Mouse (Mus musculus) hindbrain, embryonic 15.5 days (tissue): Measurements from ENCODE around the gene D10Jhu81e. TPM values are rescaled to one million over a fixed set of nuclear protein-coding genes. Genes with fewer than 3 reads are reported as not detected.
A peak's percentile ranks its signal among the peaks of the same experiment; 100 is the strongest.

Experiments used
- ATAC-seq: fragments of 200-750 bp; cut with Nextera tagmentation; 2 replicates; pipeline ENCODE4 v1.8.0; 2017; ENCODE audit warnings: low read depth, moderate number of reproducible peaks, moderate TSS enrichment; ENCODE audit not compliant: low FRiP score
- H3K27ac ChIP-seq: fragments of 300-500 bp; sonication (generic); replicated peaks from 2 replicates; pipeline ENCODE4 v1.5.1; 2015; ENCODE audit warnings: mild to moderate bottlenecking, inconsistent platforms
- H3K27me3 ChIP-seq: fragments of 300-500 bp; sonication (generic); 2 replicates; pipeline ENCODE4 v1.6.1; 2015; ENCODE audit warnings: control low read depth, inconsistent platforms
- H3K36me3 ChIP-seq: fragments of 300-500 bp; sonication (generic); 2 replicates; pipeline ENCODE4 v1.6.1; 2015; ENCODE audit warnings: control low read depth, inconsistent platforms
- H3K4me1 ChIP-seq: fragments of 300-500 bp; sonication (generic); replicated peaks from 2 replicates; pipeline ENCODE4 v1.6.1; 2015; ENCODE audit warnings: control low read depth, inconsistent platforms
- H3K4me2 ChIP-seq: fragments of 300-500 bp; sonication (generic); 2 replicates; pipeline ENCODE4 v1.6.1; 2015; ENCODE audit warnings: moderate library complexity, mild to moderate bottlenecking, inconsistent platforms
- H3K4me3 ChIP-seq: fragments of 300-500 bp; sonication (generic); 2 replicates; pipeline ENCODE4 v1.5.1; 2015; ENCODE audit warnings: mild to moderate bottlenecking, inconsistent platforms
- H3K9ac ChIP-seq: fragments of 300-500 bp; sonication (generic); 2 replicates; pipeline ENCODE4 v1.6.1; 2015; ENCODE audit warnings: inconsistent platforms
- H3K9me3 ChIP-seq: fragments of 300-500 bp; sonication (generic); 2 replicates; pipeline ENCODE4 v1.6.1; 2016; ENCODE audit warnings: control low read depth, inconsistent platforms
- WGBS: fragments of 180-500 bp; shearing (Covaris S2); methylation state at CpG from one replicate; pipeline ENCODE4 v1.1.7; 2015; 5-methylcytosine and 5-hydroxymethylcytosine counted together
- polyA plus RNA-seq: library from polyadenylated mRNA; unstranded; fragments of >200 nt; fragmentation: Nextera tagmentation; extraction: Ambion mirVana; gene quantifications from 2 replicates; pipeline ENCODE4 v1.2.1, GENCODE M21; 2015

The D10Jhu81e gene
- polyA plus RNA-seq, 1 experiment from 2014 or later = 27.7 TPM

GRCm38 (mm10) chr10:78182321-78182720 is 12.7 kb upstream of the D10Jhu81e start:
- WGBS = 96% methylated on average over 17 of the region's 17 CpGs
- Histone ChIP-seq H3K36me3 (peaks cover 55% of the 10 kb centered on the region), H3K27ac (no peak overlapping the region), H3K4me2 (no peak overlapping the region), H3K9me3 (no peaks in the 10 kb centered on the region), H3K4me3 (no peak overlapping the region), H3K4me1 (peaks cover 14% of the 10 kb centered on the region), H3K27me3 (no peaks in the 10 kb centered on the region), H3K9ac (no peak overlapping the region)
- ATAC-seq = no peak

- Histone ChIP-seq H3K9ac (no peak overlapping the region), H3K4me3 (no peak overlapping the region), H3K27me3 (no peaks in the 10 kb centered on the region), H3K36me3 (peaks cover 84% of the 10 kb centered on the region), H3K27ac (no peak overlapping the region), H3K4me2 (no peak overlapping the region), H3K9me3 (no peaks in the 10 kb centered on the region), H3K4me1 (peaks cover 9% of the 10 kb centered on the region)
- ATAC-seq = no peak
- 92% methylated on average over 5 of the region's 5 CpGs for WGBS
Measured at GRCm38 (mm10) chr10:78174474-78174873, 4.9 kb upstream of the D10Jhu81e start.

GRCm38 (mm10) chr10:78171581-78171980 is 2.0 kb upstream of the D10Jhu81e start:
- H3K9ac ChIP-seq = no peak overlapping the region
- no peak overlapping the region for H3K4me3 ChIP-seq
- H3K4me1 ChIP-seq = peaks cover 28% of the 10 kb centered on the region
- no peak for ATAC-seq
- peaks cover 62% of the 10 kb centered on the region for H3K36me3 ChIP-seq
- no peaks in the 10 kb centered on the region for H3K9me3 ChIP-seq
- H3K4me2 ChIP-seq = no peak overlapping the region
- WGBS = 92% methylated on average over 9 of the region's 9 CpGs
- no peak overlapping the region for H3K27ac ChIP-seq
- H3K27me3 ChIP-seq = no peaks in the 10 kb centered on the region

- H3K9ac ChIP-seq = no peak overlapping the region
- H3K4me1 ChIP-seq = peaks cover 28% of the 10 kb centered on the region
- peaks cover 57% of the 10 kb centered on the region for H3K36me3 ChIP-seq
- no peaks in the 10 kb centered on the region for H3K9me3 ChIP-seq
- no peak overlapping the region for H3K4me2 ChIP-seq
- no peaks in the 10 kb centered on the region for H3K27me3 ChIP-seq
- 92% methylated on average over 7 of the region's 7 CpGs for WGBS
- no peak for ATAC-seq
- H3K27ac ChIP-seq = no peak overlapping the region
- H3K4me3 ChIP-seq = no peak overlapping the region
Measured at GRCm38 (mm10) chr10:78171057-78171456, 1.5 kb upstream of the D10Jhu81e start.

GRCm38 (mm10) chr10:78170445-78170844 is 863 bp upstream of the D10Jhu81e start:
- Histone ChIP-seq H3K4me1 (peaks cover 28% of the 10 kb centered on the region), H3K27ac (peak overlapping the region; percentile 68), H3K27me3 (no peaks in the 10 kb centered on the region), H3K9ac (peak overlapping the region; percentile 34; the same call in 1 of the 2 replicates), H3K9me3 (no peaks in the 10 kb centered on the region), H3K4me3 (peak overlapping the region; percentile 74; the same call in 1 of the 2 replicates), H3K36me3 (peaks cover 51% of the 10 kb centered on the region), H3K4me2 (peak overlapping the region; percentile 78)
- ATAC-seq = no peak; the same call in 1 of the 2 replicates
- WGBS = 59% methylated on average over 2 of the region's 2 CpGs

- Histone ChIP-seq H3K4me3 (peak overlapping the region; percentile 74), H3K9ac (peak overlapping the region; percentile 87), H3K4me2 (peak overlapping the region; percentile 78), H3K27me3 (no peaks in the 10 kb centered on the region), H3K36me3 (peaks cover 37% of the 10 kb centered on the region), H3K9me3 (no peaks in the 10 kb centered on the region), H3K27ac (no peak overlapping the region), H3K4me1 (peaks cover 28% of the 10 kb centered on the region)
- no peak for ATAC-seq
- 87% methylated on average over 11 of the region's 11 CpGs for WGBS
Measured at GRCm38 (mm10) chr10:78168792-78169191, 790 bp downstream of the D10Jhu81e start.

GRCm38 (mm10) chr10:78167775-78168174 is 1.8 kb downstream of the D10Jhu81e start:
- no peak overlapping the region for H3K4me2 ChIP-seq
- H3K27me3 ChIP-seq = no peaks in the 10 kb centered on the region
- no peak for ATAC-seq
- no peak overlapping the region for H3K9ac ChIP-seq
- H3K27ac ChIP-seq = no peak overlapping the region
- peaks cover 28% of the 10 kb centered on the region for H3K4me1 ChIP-seq
- H3K36me3 ChIP-seq = peaks cover 27% of the 10 kb centered on the region
- no peaks in the 10 kb centered on the region for H3K9me3 ChIP-seq
- H3K4me3 ChIP-seq = no peak overlapping the region

- H3K4me3 ChIP-seq = no peak overlapping the region
- H3K27ac ChIP-seq = no peak overlapping the region
- H3K36me3 ChIP-seq = peaks cover 26% of the 10 kb centered on the region
- H3K9me3 ChIP-seq = no peaks in the 10 kb centered on the region
- ATAC-seq = no peak
- peaks cover 28% of the 10 kb centered on the region for H3K4me1 ChIP-seq
- 69% methylated on average over 7 of the region's 7 CpGs for WGBS
- H3K9ac ChIP-seq = no peak overlapping the region
- no peak overlapping the region for H3K4me2 ChIP-seq
- no peaks in the 10 kb centered on the region for H3K27me3 ChIP-seq
Measured at GRCm38 (mm10) chr10:78167333-78167732, 2.2 kb downstream of the D10Jhu81e start.

GRCm38 (mm10) chr10:78165256-78166005 is 4.2 kb downstream of the D10Jhu81e start:
- ATAC-seq = no peak
- WGBS = 90% methylated on average over 21 of the region's 21 CpGs
- H3K4me3 ChIP-seq = no peak overlapping the region
- H3K27me3 ChIP-seq = no peaks in the 10 kb centered on the region
- no peak overlapping the region for H3K27ac ChIP-seq
- H3K36me3 ChIP-seq = peaks cover 13% of the 10 kb centered on the region; the same call in 1 of the 2 replicates
- no peaks in the 10 kb centered on the region for H3K9me3 ChIP-seq
- H3K4me1 ChIP-seq = peaks cover 26% of the 10 kb centered on the region
- no peak overlapping the region for H3K4me2 ChIP-seq
- H3K9ac ChIP-seq = no peak overlapping the region

- Histone ChIP-seq H3K36me3 (peaks cover 13% of the 10 kb centered on the region; the same call in 1 of the 2 replicates), H3K27me3 (no peaks in the 10 kb centered on the region), H3K4me3 (no peak overlapping the region), H3K4me1 (peaks cover 21% of the 10 kb centered on the region), H3K9ac (no peak overlapping the region), H3K9me3 (no peaks in the 10 kb centered on the region), H3K27ac (no peak overlapping the region), H3K4me2 (no peak overlapping the region)
- WGBS = 88% methylated on average over 12 of the region's 12 CpGs
- no peak for ATAC-seq
Measured at GRCm38 (mm10) chr10:78164786-78165185, 4.8 kb downstream of the D10Jhu81e start.

- H3K36me3 ChIP-seq = peaks cover 13% of the 10 kb centered on the region; the same call in 1 of the 2 replicates
- no peak overlapping the region for H3K27ac ChIP-seq
- no peak overlapping the region for H3K9ac ChIP-seq
- no peak overlapping the region for H3K4me2 ChIP-seq
- no peaks in the 10 kb centered on the region for H3K27me3 ChIP-seq
- H3K9me3 ChIP-seq = no peaks in the 10 kb centered on the region
- no peak overlapping the region for H3K4me3 ChIP-seq
- WGBS = 23% methylated on average over 4 of the region's 4 CpGs
- peaks cover 26% of the 10 kb centered on the region for H3K4me1 ChIP-seq
- ATAC-seq = no peak
Measured at GRCm38 (mm10) chr10:78163923-78164322, 5.7 kb downstream of the D10Jhu81e start.

GRCm38 (mm10) chr10:78163241-78163640 is 6.3 kb downstream of the D10Jhu81e start:
- H3K4me3 ChIP-seq = no peak overlapping the region
- H3K4me1 ChIP-seq = peaks cover 19% of the 10 kb centered on the region
- H3K36me3 ChIP-seq = peaks cover 13% of the 10 kb centered on the region; the same call in 1 of the 2 replicates
- 92% methylated on average over 9 of the region's 9 CpGs for WGBS
- no peak for ATAC-seq
- no peak overlapping the region for H3K4me2 ChIP-seq
- H3K9me3 ChIP-seq = no peaks in the 10 kb centered on the region
- no peaks in the 10 kb centered on the region for H3K27me3 ChIP-seq
- H3K27ac ChIP-seq = no peak overlapping the region
- no peak overlapping the region for H3K9ac ChIP-seq
